Mouse (Mus musculus) MEL (cell line): Measurements from ENCODE around the gene Spag5. TPM values are rescaled to one million over a fixed set of nuclear protein-coding genes. Genes with fewer than 3 reads are reported as not detected.

Experiments used
- DNase-seq: peaks from one replicate; pipeline ENCODE4 v3.0.0; 2011; ENCODE audit warnings: low read depth, low spot score
- H3K27ac ChIP-seq: 2 replicates; pipeline ENCODE4 v1.5.1; 2012; ENCODE audit warnings: low read depth, mild to moderate bottlenecking, control low read depth, low read length, moderate library complexity; ENCODE audit not compliant: control insufficient read depth
- H3K27me3 ChIP-seq, 2 experiments: fragments of 150-350 bp in 1 of 2; sonication (generic) in 1 of 2; 2 replicates each; pipeline ENCODE4 v1.6.1; 2012; ENCODE audit warnings: low read length in 2 of 2, mild to moderate bottlenecking in 2 of 2, improper control_type of control experiment in 1 of 2, moderate library complexity in 1 of 2; ENCODE audit not compliant: insufficient read depth in 2 of 2, control insufficient read depth in 1 of 2
- H3K36me3 ChIP-seq, 2 experiments: 2 replicates each; pipeline ENCODE4 v1.6.1; 2012 to 2014; ENCODE audit warnings: low read length in 2 of 2, improper control_type of control experiment in 1 of 2, inconsistent platforms in 1 of 2, mild to moderate bottlenecking in 1 of 2; ENCODE audit not compliant: insufficient read depth in 2 of 2, control insufficient read depth in 1 of 2
- H3K4me1 ChIP-seq, 2 experiments: fragments of 150-350 bp in 1 of 2; sonication (generic) in 1 of 2; 2 replicates each; pipeline ENCODE4 v1.6.1; 2012; ENCODE audit warnings: low read length in 2 of 2, improper control_type of control experiment in 1 of 2, mild to moderate bottlenecking in 1 of 2; ENCODE audit not compliant: insufficient read depth in 2 of 2, control insufficient read depth in 1 of 2
- H3K4me3 ChIP-seq, 2 experiments: fragments of 150-350 bp in 1 of 2; sonication (generic) in 1 of 2; 2 replicates each; pipeline ENCODE4 v1.5.1; 2012; ENCODE audit warnings: low read depth in 2 of 2, low read length in 2 of 2, mild to moderate bottlenecking in 2 of 2, moderate library complexity in 2 of 2, control low read depth in 1 of 2, improper control_type of control experiment in 1 of 2; ENCODE audit not compliant: control insufficient read depth in 1 of 2, insufficient read depth in 1 of 2
- H3K79me2 ChIP-seq: 2 replicates; pipeline ENCODE4 v1.6.1; 2012; ENCODE audit warnings: mild to moderate bottlenecking, low read length, moderate library complexity; ENCODE audit not compliant: control insufficient read depth, poor library complexity, insufficient read depth
- H3K9ac ChIP-seq: 2 replicates; pipeline ENCODE4 v1.6.1; 2012; ENCODE audit warnings: low read depth, mild to moderate bottlenecking, control low read depth, low read length, moderate library complexity; ENCODE audit not compliant: control insufficient read depth, poor library complexity, severe bottlenecking
- H3K9me3 ChIP-seq: fragments of 150-350 bp; sonication (generic); replicated peaks from 2 replicates; pipeline ENCODE4 v1.6.1; 2012; ENCODE audit warnings: mild to moderate bottlenecking, low read length, improper control_type of control experiment, moderate library complexity; ENCODE audit not compliant: insufficient read depth
- CHD1 ChIP-seq: IDR thresholded peaks from 2 replicates; pipeline ENCODE4 v1.6.1; 2012; ENCODE audit warnings: low read depth, mild to moderate bottlenecking, inconsistent platforms, low read length, improper control_type of control experiment
- ELF1 ChIP-seq: IDR thresholded peaks from 2 replicates; pipeline ENCODE4 v1.6.1; 2014; ENCODE audit warnings: low read depth, mild to moderate bottlenecking, inconsistent platforms, low read length, improper control_type of control experiment, moderate library complexity
- EP300 ChIP-seq, 2 experiments: IDR thresholded peaks; 2 replicates each; pipeline ENCODE4 v1.6.1; 2011; ENCODE audit warnings: improper control_type of control experiment in 2 of 2, low read length in 2 of 2, low read depth in 1 of 2, mild to moderate bottlenecking in 1 of 2
- ETS1 ChIP-seq: IDR thresholded peaks from 2 replicates; pipeline ENCODE4 v1.6.1; 2012; ENCODE audit warnings: low read depth, mild to moderate bottlenecking, inconsistent platforms, low read length, improper control_type of control experiment, moderate library complexity
- GABPA ChIP-seq: IDR thresholded peaks from 2 replicates; pipeline ENCODE4 v1.6.1; 2012; ENCODE audit warnings: low read depth, mild to moderate bottlenecking, inconsistent platforms, low read length, improper control_type of control experiment, moderate library complexity
- GATA1 ChIP-seq: IDR thresholded peaks from 2 replicates; pipeline ENCODE4 v1.6.1; 2011; ENCODE audit warnings: low read depth, low read length, improper control_type of control experiment
- KAT2A ChIP-seq: conservative IDR thresholded peaks from 2 replicates; pipeline ENCODE4 v1.6.1; 2012; ENCODE audit warnings: low read depth, low read length, improper control_type of control experiment, inconsistent platforms
- MAFK ChIP-seq: IDR thresholded peaks from 2 replicates; pipeline ENCODE4 v1.6.1; 2011; ENCODE audit warnings: low read depth, mild to moderate bottlenecking, low read length, improper control_type of control experiment, borderline replicate concordance
- MAX ChIP-seq: IDR thresholded peaks from 2 replicates; pipeline ENCODE4 v1.6.1; 2011; ENCODE audit warnings: low read length, improper control_type of control experiment
- MXI1 ChIP-seq: IDR thresholded peaks from 2 replicates; pipeline ENCODE4 v1.6.1; 2011; ENCODE audit warnings: mild to moderate bottlenecking, low read depth, low read length, improper control_type of control experiment
- MYC ChIP-seq: IDR thresholded peaks from 2 replicates; pipeline ENCODE4 v1.6.1; 2011; ENCODE audit warnings: low read depth, mild to moderate bottlenecking, low read length, improper control_type of control experiment, moderate library complexity
- NELFE ChIP-seq: IDR thresholded peaks from 2 replicates; pipeline ENCODE4 v1.6.1; 2011; ENCODE audit warnings: low read depth, low read length, improper control_type of control experiment
- NRF1 ChIP-seq: IDR thresholded peaks from 2 replicates; pipeline ENCODE4 v1.6.1; 2014; ENCODE audit warnings: low read depth, mild to moderate bottlenecking, inconsistent platforms, low read length, improper control_type of control experiment, moderate library complexity; ENCODE audit not compliant: poor library complexity, insufficient read depth, severe bottlenecking
- SIN3A ChIP-seq: IDR thresholded peaks from 2 replicates; pipeline ENCODE4 v1.6.1; 2012; ENCODE audit warnings: low read length, improper control_type of control experiment, inconsistent platforms
- SMC3 ChIP-seq: IDR thresholded peaks from 2 replicates; pipeline ENCODE4 v1.6.1; 2011; ENCODE audit warnings: low read depth, low read length, improper control_type of control experiment
- TCF12 ChIP-seq: IDR thresholded peaks from 2 replicates; pipeline ENCODE4 v1.6.1; 2014; ENCODE audit warnings: low read depth, mild to moderate bottlenecking, inconsistent platforms, low read length, improper control_type of control experiment, moderate library complexity
- USF1 ChIP-seq: IDR thresholded peaks from 2 replicates; pipeline ENCODE4 v1.6.1; 2014; ENCODE audit warnings: low read depth, mild to moderate bottlenecking, inconsistent platforms, low read length, improper control_type of control experiment, moderate library complexity
- ZC3H11A ChIP-seq: IDR thresholded peaks from 2 replicates; pipeline ENCODE4 v1.6.1; 2012; ENCODE audit warnings: low read depth, mild to moderate bottlenecking, inconsistent platforms, low read length, improper control_type of control experiment
- ZKSCAN1 ChIP-seq: IDR thresholded peaks from 2 replicates; pipeline ENCODE4 v1.6.1; 2012; ENCODE audit warnings: low read depth, mild to moderate bottlenecking, inconsistent platforms, low read length, improper control_type of control experiment, moderate library complexity
- ZMIZ1 ChIP-seq: IDR thresholded peaks from 2 replicates; pipeline ENCODE4 v1.6.1; 2012; ENCODE audit warnings: low read depth, mild to moderate bottlenecking, inconsistent platforms, low read length, improper control_type of control experiment, moderate library complexity
- polyA plus RNA-seq, 2 experiments: library from polyadenylated mRNA; stranded (reverse) in 1 of 2; unstranded in 1 of 2; fragments of >175 nt in 1 of 2; fragments of >200 nt in 1 of 2; gene quantifications; 2 replicates each; pipeline versions ENCODE4 v1.2.1 to v1.2.4; 2012; ENCODE audit warnings: low replicate concordance in 2 of 2, low read depth in 1 of 2; ENCODE audit not compliant: insufficient read length in 2 of 2, insufficient read depth in 1 of 2, missing spikeins in 1 of 2
- total RNA-seq: library from RNA; depleted of rRNA; stranded (reverse); fragments of 300-350 nt; gene quantifications from 2 replicates; pipeline ENCODE4 v1.2.3, GENCODE M21; 2012

Spag5 gene
- total and polyA plus RNA-seq, 3 experiments = 40.1 to 274 (median 77.5) TPM

DNA sequence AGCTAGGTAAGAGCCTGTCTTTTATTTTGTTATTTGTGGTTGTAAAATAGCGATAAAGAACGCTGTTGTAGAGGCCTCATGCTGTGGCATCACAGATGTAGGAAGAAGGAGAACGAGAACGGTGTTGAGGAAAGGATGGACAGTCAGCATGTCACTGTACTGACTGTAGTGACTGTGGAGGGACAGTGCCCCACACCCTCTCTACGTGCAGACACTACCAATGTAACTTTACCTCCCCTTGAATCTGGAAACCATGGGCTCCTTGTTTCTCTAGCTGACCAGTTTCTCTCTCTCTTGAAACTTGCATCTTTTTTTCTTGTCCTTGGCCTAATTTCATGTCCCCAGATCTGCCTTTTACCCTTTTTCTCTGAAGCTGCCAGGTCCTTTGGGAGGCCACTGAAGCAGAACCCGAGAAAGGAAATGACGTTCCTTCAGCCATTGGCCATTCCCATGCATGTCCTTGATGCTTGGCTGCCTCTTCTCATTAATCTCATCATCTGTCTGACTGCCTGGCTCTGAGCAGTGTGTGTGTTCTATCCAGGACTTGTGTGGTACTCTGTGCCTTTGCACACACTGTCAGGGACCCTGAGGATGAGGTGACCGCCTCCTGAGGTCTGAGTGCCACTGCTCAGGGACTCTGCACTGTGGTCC, 9.7 kb downstream of the Spag5 start:
- H3K4me1 ChIP-seq = peaks cover 4 to 10% of the 10 kb centered on the region in 2 experiments; a peak in 2 of 4 replicates
- peaks cover 9% of the 10 kb centered on the region for H3K79me2 ChIP-seq
- no peak for DNase-seq
- peaks cover 13 to 64% of the 10 kb centered on the region in 2 experiments for H3K36me3 ChIP-seq
- H3K9ac ChIP-seq = no peak overlapping the region
- TF ChIP-seq EP300 (IDR thresholded peaks at IDR 0.05; ENCODE audit: low read depth in 1 of 2, low read length in 2 of 2) = no peak
- TF ChIP-seq MAX = no peak
- no peak for TF ChIP-seq CHD1
- TF ChIP-seq TCF12 = no peak
- TF ChIP-seq NRF1 = no peak
- no peak for TF ChIP-seq SMC3
- TF ChIP-seq ZMIZ1 = no peak
- no peak for TF ChIP-seq MXI1
- H3K4me3 ChIP-seq = no peak overlapping the region
- H3K27ac ChIP-seq = no peak overlapping the region
- H3K9me3 ChIP-seq = no peaks in the 10 kb centered on the region
- no peaks in the 10 kb centered on the region for H3K27me3 ChIP-seq

- TF ChIP-seq ELF1 (no peak), MAX (no peak), ETS1 (no peak), MXI1 (no peak), MYC (no peak), GATA1 (no peak), KAT2A (no peak), NELFE (no peak), GABPA (no peak), ZC3H11A (no peak), USF1 (no peak), SIN3A (no peak), MAFK (no peak), ZKSCAN1 (no peak)
- H3K79me2 ChIP-seq = no peaks in the 10 kb centered on the region
These were observed 12.3 kb downstream of the Spag5 start for GRCm38 (mm10) chr11:78313662-78314061.

More at GRCm38 (mm10) chr11:78313662-78314061, 12.3 kb downstream of the Spag5 start:
- Histone ChIP-seq H3K27me3 (no peaks in the 10 kb centered on the region), H3K27ac (no peak overlapping the region), H3K9me3 (no peaks in the 10 kb centered on the region), H3K36me3 (peaks cover 0 to 58% of the 10 kb centered on the region in 2 experiments; a peak in 2 of 4 replicates), H3K4me1 (no peaks in the 10 kb centered on the region), H3K4me3 (no peak overlapping the region), H3K9ac (no peak overlapping the region)
- no peak for DNase-seq
